9 mouse cellular contexts compared by ENCODE assay signal in genomic region chr1:134063773-134064125, GRCm38 (mm10). TPM values are rescaled to one million over a fixed set of nuclear protein-coding genes. Genes with fewer than 3 reads are reported as not detected.
A peak's percentile ranks its signal among the peaks of the same experiment; 100 is the strongest.
DNase-seq lines count a peak whose midpoint lies in the region; ATAC-seq and TF ChIP-seq lines count a peak whose summit lies in the region.
"Had no signal": no experiment of that assay in that cellular context is flagged by ENCODE, and none has a peak within 500 bp of the region (broad histone marks: within the 10 kb centered on the region; RNA-seq: fewer than 3 reads in every experiment).

No protein-coding gene starts in this region.

- peak overlapping the region; percentile 99 for H3K27ac ChIP-seq in neural tube, embryonic 11.5 days (ENCODE audit: low read depth, low read length)
- H3K27ac ChIP-seq in heart, postnatal 0 days (ENCODE audit: low read depth) = peak overlapping the region; percentile 91
- H3K27ac ChIP-seq in limb, embryonic 13.5 days = peak overlapping the region; percentile 99
- H3K27ac ChIP-seq in midbrain, embryonic 15.5 days = peak overlapping the region; percentile 84

- peak overlapping the region; percentile 36 for H3K4me2 ChIP-seq in neural tube, embryonic 11.5 days (ENCODE audit: low read depth)
- H3K4me2 ChIP-seq in heart, postnatal 0 days (ENCODE audit: low read depth, low read length) = peak overlapping the region; percentile 33
- H3K4me2 ChIP-seq in limb, embryonic 13.5 days (replicated peaks) = peak overlapping the region; percentile 53
- H3K4me2 ChIP-seq in midbrain, embryonic 15.5 days = peak overlapping the region; percentile 25

- ATAC-seq in neural tube, embryonic 11.5 days (ENCODE audit: insufficient read depth, low FRiP score, low TSS enrichment) = no peak
- ATAC-seq in heart, postnatal 0 days (ENCODE audit: insufficient read depth, low read depth) = no peak
- ATAC-seq in limb, embryonic 13.5 days (ENCODE audit: low FRiP score, low read depth) = no peak
- ATAC-seq in midbrain, embryonic 15.5 days (replicated peaks) = no peak

- H3K36me3 ChIP-seq in neural tube, embryonic 11.5 days (ENCODE audit: control insufficient read depth, insufficient read depth, low read length) = no peaks in the 10 kb centered on the region
- H3K36me3 ChIP-seq in heart, postnatal 0 days (replicated peaks; ENCODE audit: control insufficient read depth, insufficient read depth, low read length) = no peaks in the 10 kb centered on the region
- no peaks in the 10 kb centered on the region for H3K36me3 ChIP-seq in limb, embryonic 13.5 days
- H3K36me3 ChIP-seq in midbrain, embryonic 15.5 days (replicated peaks) = no peaks in the 10 kb centered on the region

- peaks cover 65% of the 10 kb centered on the region for H3K4me1 ChIP-seq in neural tube, embryonic 11.5 days (ENCODE audit: control insufficient read depth, insufficient read depth, low read length)
- peaks cover 55% of the 10 kb centered on the region for H3K4me1 ChIP-seq in heart, postnatal 0 days (ENCODE audit: control insufficient read depth, insufficient read depth)
- peaks cover 85% of the 10 kb centered on the region for H3K4me1 ChIP-seq in limb, embryonic 13.5 days
- H3K4me1 ChIP-seq in midbrain, embryonic 15.5 days = peaks cover 48% of the 10 kb centered on the region

- TF ChIP-seq CTCF in heart, postnatal 0 days (IDR thresholded peaks at IDR 0.05; ENCODE audit: low read depth) = no peak

- H3K9me3 ChIP-seq in neural tube, embryonic 11.5 days (ENCODE audit: control insufficient read depth, low read length) = no peaks in the 10 kb centered on the region
- H3K9me3 ChIP-seq in heart, postnatal 0 days (replicated peaks; ENCODE audit: control insufficient read depth, low read length) = no peaks in the 10 kb centered on the region
- no peaks in the 10 kb centered on the region for H3K9me3 ChIP-seq in limb, embryonic 13.5 days
- H3K9me3 ChIP-seq in midbrain, embryonic 15.5 days = no peaks in the 10 kb centered on the region

- peak overlapping the region; percentile 60 for H3K9ac ChIP-seq in neural tube, embryonic 11.5 days (ENCODE audit: low read length)
- H3K9ac ChIP-seq in heart, postnatal 0 days (replicated peaks; ENCODE audit: low read depth, low read length) = peak overlapping the region; percentile 60
- H3K9ac ChIP-seq in limb, embryonic 13.5 days = peak overlapping the region; percentile 59
- no peak overlapping the region for H3K9ac ChIP-seq in midbrain, embryonic 15.5 days

- H3K27me3 ChIP-seq in neural tube, embryonic 11.5 days (ENCODE audit: control insufficient read depth, insufficient read depth, low read length) = no peaks in the 10 kb centered on the region
- no peaks in the 10 kb centered on the region for H3K27me3 ChIP-seq in heart, postnatal 0 days (ENCODE audit: control insufficient read depth, insufficient read depth, low read length)
- H3K27me3 ChIP-seq in limb, embryonic 13.5 days = no peaks in the 10 kb centered on the region
- H3K27me3 ChIP-seq in midbrain, embryonic 15.5 days (replicated peaks) = no peaks in the 10 kb centered on the region

- no peak for TF ChIP-seq EP300 in heart, postnatal 0 days (IDR thresholded peaks at IDR 0.05; ENCODE audit: low read depth)

- no peak for DNase-seq in neural tube, embryonic 11.5 days (ENCODE audit: low spot score)
- no peak for DNase-seq in neural tube, embryonic 10.5 days (ENCODE audit: extremely low spot score, low spot score)
- no peak for DNase-seq in heart, postnatal 0 days (ENCODE audit: low spot score)
- DNase-seq in urinary bladder, postnatal 10 days (ENCODE audit: low spot score) = no peak
- DNase-seq in urinary bladder, adult 18-20 months (ENCODE audit: low spot score in 2 of 2) = no peak
- no peak for DNase-seq in adrenal gland, adult 18-20 months (ENCODE audit: low spot score in 2 of 2)

- H3K4me3 ChIP-seq in neural tube, embryonic 11.5 days (ENCODE audit: low read depth, low read length) = no peak overlapping the region
- peak overlapping the region; percentile 20; the same call in 1 of the 2 replicates for H3K4me3 ChIP-seq in heart, postnatal 0 days (ENCODE audit: low read depth, low read length)
- H3K4me3 ChIP-seq in limb, embryonic 13.5 days = no peak overlapping the region; the same call in 1 of the 2 replicates
- no peak overlapping the region for H3K4me3 ChIP-seq in midbrain, embryonic 15.5 days

- 6% methylated on average over 9 of the region's 9 CpGs for WGBS in neural tube, embryonic 11.5 days
- 23% methylated on average over 9 of the region's 9 CpGs for WGBS in heart, postnatal 0 days
- 21% methylated on average over 9 of the region's 9 CpGs for WGBS in limb, embryonic 13.5 days
- WGBS in midbrain, embryonic 15.5 days = 4% methylated on average over 9 of the region's 9 CpGs

RNA-seq across cellular contexts. Expression of gene Btg2, which starts 15.2 kb away (rescaled TPM):
- polyA plus RNA-seq in neural tube, embryonic 11.5 days (2014; fragmentation: Nextera tagmentation; extraction: Ambion mirVana) = 97.9 and 110 TPM in 2 replicates
- 46.8 and 52.9 TPM in 2 replicates for total RNA-seq in heart, postnatal 0 days (2014; rRNA removed; ENCODE audit: low replicate concordance)
- 27.4 and 33.7 TPM in 2 replicates for polyA plus RNA-seq in heart, postnatal 0 days (2015; fragmentation: Nextera tagmentation; extraction: Ambion mirVana)
- polyA plus RNA-seq in limb, embryonic 13.5 days (2015; fragmentation: Nextera tagmentation; extraction: Ambion mirVana) = 27.1 and 28.2 TPM in 2 replicates
- polyA plus RNA-seq in midbrain, embryonic 15.5 days (2015; fragmentation: Nextera tagmentation; extraction: Ambion mirVana) = 37.2 and 42.2 TPM in 2 replicates
- 10 to 100 TPM; 23.1 to 32.7 TPM for total RNA-seq in adrenal gland, adult 18-20 months (2021)

RNA-seq across cellular contexts. Expression of gene Fmod, which starts 26.7 kb away (rescaled TPM):
- polyA plus RNA-seq in neural tube, embryonic 11.5 days (2014; fragmentation: Nextera tagmentation; extraction: Ambion mirVana) = 16.0 and 16.7 TPM in 2 replicates
- total RNA-seq in heart, postnatal 0 days (2014; rRNA removed; ENCODE audit: low replicate concordance) = 11.2 and 12.5 TPM in 2 replicates
- 7.7 and 8.9 TPM in 2 replicates for polyA plus RNA-seq in heart, postnatal 0 days (2015; fragmentation: Nextera tagmentation; extraction: Ambion mirVana)
- 42.1 and 48.5 TPM in 2 replicates for polyA plus RNA-seq in limb, embryonic 13.5 days (2015; fragmentation: Nextera tagmentation; extraction: Ambion mirVana)
- polyA plus RNA-seq in midbrain, embryonic 15.5 days (2015; fragmentation: Nextera tagmentation; extraction: Ambion mirVana) = 15.2 and 21.1 TPM in 2 replicates
- 1 to 10 TPM; 6.7 to 9.6 TPM for total RNA-seq in adrenal gland, adult 18-20 months (2021)

RNA-seq across cellular contexts. Expression of gene Chit1, which starts 47.3 kb away (rescaled TPM):
- 0.15 TPM in 1 of 2 replicates, not detected in the other for polyA plus RNA-seq in neural tube, embryonic 11.5 days (2014; fragmentation: Nextera tagmentation; extraction: Ambion mirVana)
- 0.76 and 1.5 TPM in 2 replicates for total RNA-seq in heart, postnatal 0 days (2014; rRNA removed; ENCODE audit: low replicate concordance)
- 0.19 and 0.30 TPM in 2 replicates for polyA plus RNA-seq in heart, postnatal 0 days (2015; fragmentation: Nextera tagmentation; extraction: Ambion mirVana)
- 0.17 and 0.26 TPM in 2 replicates for polyA plus RNA-seq in limb, embryonic 13.5 days (2015; fragmentation: Nextera tagmentation; extraction: Ambion mirVana)
- polyA plus RNA-seq in midbrain, embryonic 15.5 days (2015; fragmentation: Nextera tagmentation; extraction: Ambion mirVana) = 0.09 and 0.10 TPM in 2 replicates
- not detected for total RNA-seq in adrenal gland, adult 18-20 months (2021)
- total RNA-seq: left cerebral cortex, postnatal 25 days had no signal
